Mouse (Mus musculus) liver, adult 2 months (tissue): ENCODE results near the gene Cdc27. TPM values are rescaled to one million over a fixed set of nuclear protein-coding genes. Genes with fewer than 3 reads are reported as not detected.
"Not testable (repeated sequence)": the region's sequence is repeated elsewhere in the genome, so short reads cannot be mapped to it uniquely, and the experiment has no call there.

ENCODE experiments used
- DNase-seq: peaks from one replicate; pipeline ENCODE4 v3.0.0-alpha.2; 2011; ENCODE audit warnings: low read depth, low spot score; ENCODE audit errors: extremely low read depth
- H3K27ac ChIP-seq: fragments of 200-500 bp; replicated peaks from 2 replicates; pipeline ENCODE4 v1.5.1; 2012; ENCODE audit warnings: low read depth, mild to moderate bottlenecking, control low read depth, inconsistent platforms, low read length; ENCODE audit not compliant: insufficient read depth
- H3K27me3 ChIP-seq: fragments of 200-500 bp; 2 replicates; pipeline ENCODE4 v1.6.1; 2012; ENCODE audit warnings: mild to moderate bottlenecking, moderate library complexity, low read length, inconsistent platforms; ENCODE audit not compliant: control insufficient read depth, insufficient read depth
- H3K36me3 ChIP-seq: fragments of 200-500 bp; 2 replicates; pipeline ENCODE4 v1.6.1; 2012; ENCODE audit warnings: low read length, inconsistent platforms; ENCODE audit not compliant: control insufficient read depth, insufficient read depth
- H3K4me1 ChIP-seq: fragments of 200-500 bp; 2 replicates; pipeline ENCODE4 v1.6.1; 2011; ENCODE audit warnings: low read length; ENCODE audit not compliant: control insufficient read depth, insufficient read depth
- H3K4me3 ChIP-seq: fragments of 200-500 bp; 2 replicates; pipeline ENCODE4 v1.5.1; 2011; ENCODE audit warnings: low read depth, mild to moderate bottlenecking, control low read depth, low read length, moderate library complexity; ENCODE audit not compliant: insufficient read depth
- H3K79me2 ChIP-seq: fragments of 200-500 bp; 2 replicates; pipeline ENCODE4 v1.6.1; 2012; ENCODE audit warnings: inconsistent platforms, mild to moderate bottlenecking, low read length, moderate library complexity; ENCODE audit not compliant: control insufficient read depth, insufficient read depth
- H3K9ac ChIP-seq: fragments of 200-500 bp; 2 replicates; pipeline ENCODE4 v1.6.1; 2012; ENCODE audit warnings: low read depth, mild to moderate bottlenecking, control low read depth, inconsistent platforms, low read length
- CTCF ChIP-seq: fragments of 200-500 bp; IDR thresholded peaks from 2 replicates; pipeline ENCODE4 v1.5.1; 2011; ENCODE audit warnings: low read depth, low read length, control low read depth
- POLR2A ChIP-seq: fragments of 200-500 bp; IDR thresholded peaks from 2 replicates; pipeline ENCODE4 v1.6.1; 2011; ENCODE audit warnings: low read length, control low read depth; ENCODE audit not compliant: insufficient read depth; ENCODE audit errors: extremely low read depth
- WGBS: fragments of 180-500 bp; shearing (Covaris S2); methylation state at CpG from one replicate; pipeline ENCODE4 v1.1.7; 2018; 5-methylcytosine and 5-hydroxymethylcytosine counted together
- polyA plus RNA-seq: library from polyadenylated mRNA; depleted of rRNA; stranded (reverse); fragments of >200 nt; gene quantifications from 2 replicates; pipeline ENCODE4 v1.2.3, GENCODE M21; 2012
- total RNA-seq: library from RNA; depleted of rRNA; stranded (reverse); fragments of >200 nt; gene quantifications from 2 replicates; pipeline ENCODE4 v1.2.3, GENCODE M21; 2014

The Cdc27 gene
- total and polyA plus RNA-seq, 2 experiments = 2.6 to 13.3 TPM

DNA sequence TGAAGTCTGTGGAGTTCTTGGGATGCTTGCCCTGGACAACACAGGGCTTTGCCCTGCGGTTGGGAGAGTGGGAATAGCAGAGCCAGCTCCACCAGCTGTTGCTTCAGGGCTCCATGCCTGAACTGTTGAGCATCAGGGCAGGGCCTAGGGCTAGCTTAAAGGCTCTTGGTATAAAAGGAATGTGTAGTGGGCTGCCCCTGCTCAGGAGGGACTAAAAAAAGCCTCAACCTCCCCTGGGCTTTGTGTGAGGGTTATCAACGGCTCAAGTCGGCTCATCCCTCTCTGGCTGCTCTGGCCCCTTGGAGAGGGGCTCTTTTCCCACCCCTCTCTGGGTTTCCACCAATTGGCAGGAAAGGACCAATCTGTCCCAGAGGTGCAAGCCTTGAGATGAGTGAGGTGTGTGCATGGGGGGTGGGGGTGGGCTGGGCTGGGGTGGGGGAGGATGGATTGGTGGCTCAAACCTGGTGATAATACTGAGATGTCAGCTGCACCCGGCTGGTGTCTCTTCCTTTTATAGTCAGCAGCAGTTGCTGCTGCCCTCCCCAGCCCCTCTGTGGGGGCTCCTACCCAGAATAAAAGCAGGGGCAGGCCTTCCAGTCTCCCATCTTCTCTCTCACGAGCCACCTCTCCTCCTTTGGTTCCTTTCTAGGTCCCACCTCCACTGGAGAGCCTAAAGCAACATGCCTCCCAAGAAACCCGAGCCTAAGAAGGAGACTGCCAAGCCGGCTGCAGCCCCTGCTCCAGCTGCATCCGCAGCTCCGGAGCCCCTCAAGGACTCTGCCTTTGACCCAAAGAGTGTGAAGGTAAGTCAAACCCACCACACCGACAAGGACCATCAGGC, 26.6 kb upstream of the Cdc27 start:
- no peaks in the 10 kb centered on the region for H3K27me3 ChIP-seq
- no peak overlapping the region for H3K27ac ChIP-seq
- no peak overlapping the region for H3K9ac ChIP-seq
- TF ChIP-seq POLR2A = no peak
- no peak for TF ChIP-seq CTCF
- WGBS = 80% methylated on average over 10 of the region's 10 CpGs
- H3K4me3 ChIP-seq = no peak overlapping the region
- no peaks in the 10 kb centered on the region for H3K36me3 ChIP-seq
- no peaks in the 10 kb centered on the region for H3K4me1 ChIP-seq
- DNase-seq = no peak
- H3K79me2 ChIP-seq = no peaks in the 10 kb centered on the region

DNA sequence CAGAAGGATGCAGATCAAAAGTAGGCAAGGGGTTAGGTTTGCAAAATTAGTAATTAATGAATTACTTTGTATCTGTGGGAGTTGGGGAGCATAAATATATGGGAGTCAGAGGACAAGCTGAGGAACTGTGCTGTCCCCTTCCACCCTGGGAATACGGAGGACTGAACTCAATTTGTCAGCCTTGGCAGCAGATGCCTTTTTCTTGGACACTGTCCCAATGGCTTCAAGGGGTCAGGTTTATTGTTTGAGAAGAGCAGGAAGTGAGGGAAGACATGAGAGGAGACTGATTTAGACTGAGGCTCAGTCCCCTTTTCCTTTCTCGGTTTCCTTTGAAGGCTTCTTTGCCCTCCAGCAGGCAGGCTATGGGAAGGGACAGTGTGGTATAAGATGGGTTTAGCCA, 22.1 kb upstream of the Cdc27 start:
- H3K4me1 ChIP-seq = no peaks in the 10 kb centered on the region
- H3K27ac ChIP-seq = no peak overlapping the region
- TF ChIP-seq CTCF = no peak
- TF ChIP-seq POLR2A = no peak
- DNase-seq = peak; percentile 28
- no peaks in the 10 kb centered on the region for H3K27me3 ChIP-seq
- H3K36me3 ChIP-seq = no peaks in the 10 kb centered on the region
- WGBS = 33% methylated on average over 2 of the region's 2 CpGs
- no peak overlapping the region for H3K9ac ChIP-seq
- H3K79me2 ChIP-seq = no peaks in the 10 kb centered on the region
- no peak overlapping the region for H3K4me3 ChIP-seq

DNA sequence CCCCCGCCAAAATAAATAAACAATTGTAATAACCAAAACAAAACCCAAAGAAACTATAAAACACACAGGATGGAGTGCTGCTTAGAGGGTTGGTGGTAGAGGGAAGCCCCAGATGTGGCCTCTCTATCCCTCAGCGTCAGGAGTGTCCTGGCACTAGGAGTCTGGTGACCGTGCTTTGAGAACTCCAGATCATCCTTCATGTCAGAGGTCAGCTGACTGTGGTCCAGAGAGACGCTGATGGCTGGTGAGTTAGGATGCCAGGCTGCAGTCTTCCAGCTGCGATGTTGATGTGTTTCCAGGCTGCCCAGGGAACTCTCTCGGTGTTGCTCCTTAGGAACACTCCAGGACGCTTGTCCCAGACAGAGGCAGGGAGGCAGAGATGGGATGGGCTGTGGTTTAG, 21.7 kb upstream of the Cdc27 start:
- H3K36me3 ChIP-seq = no peaks in the 10 kb centered on the region
- H3K79me2 ChIP-seq = no peaks in the 10 kb centered on the region
- no peak for DNase-seq
- 75% methylated on average over 7 of the region's 7 CpGs for WGBS
- no peak overlapping the region for H3K9ac ChIP-seq
- no peaks in the 10 kb centered on the region for H3K4me1 ChIP-seq
- no peak overlapping the region for H3K4me3 ChIP-seq
- H3K27ac ChIP-seq = no peak overlapping the region
- TF ChIP-seq CTCF (no peak), POLR2A (no peak)
- no peaks in the 10 kb centered on the region for H3K27me3 ChIP-seq

DNA sequence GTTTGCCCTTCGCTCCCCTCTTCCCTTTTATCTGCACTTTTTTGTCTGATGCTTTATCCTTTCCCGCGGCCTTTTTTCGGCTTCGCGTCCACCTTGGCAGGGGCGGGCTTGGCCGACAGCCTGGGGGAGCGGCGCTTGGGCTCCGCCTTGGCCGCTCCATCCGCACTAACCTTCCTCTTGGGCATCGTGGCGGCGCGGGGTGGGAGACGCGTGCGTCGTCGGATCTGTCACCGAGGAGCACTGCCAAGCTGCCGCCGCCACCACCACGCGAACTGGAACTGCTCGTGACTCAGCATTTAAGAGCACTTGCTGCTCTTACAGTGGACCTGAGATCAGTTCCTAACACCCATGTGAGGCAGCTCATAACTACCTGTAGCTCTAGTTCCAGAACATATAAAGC, 21.0 kb upstream of the Cdc27 start:
- peak overlapping the region; percentile 18 for H3K9ac ChIP-seq
- 2% methylated on average over 28 of the region's 28 CpGs for WGBS
- not testable (repeated sequence) for H3K27ac ChIP-seq, H3K4me1 ChIP-seq, H3K36me3 ChIP-seq, H3K27me3 ChIP-seq, H3K79me2 ChIP-seq
- peak overlapping the region; percentile 48; the same call in 1 of the 2 replicates for H3K4me3 ChIP-seq
- peak; percentile 35 for DNase-seq

DNA sequence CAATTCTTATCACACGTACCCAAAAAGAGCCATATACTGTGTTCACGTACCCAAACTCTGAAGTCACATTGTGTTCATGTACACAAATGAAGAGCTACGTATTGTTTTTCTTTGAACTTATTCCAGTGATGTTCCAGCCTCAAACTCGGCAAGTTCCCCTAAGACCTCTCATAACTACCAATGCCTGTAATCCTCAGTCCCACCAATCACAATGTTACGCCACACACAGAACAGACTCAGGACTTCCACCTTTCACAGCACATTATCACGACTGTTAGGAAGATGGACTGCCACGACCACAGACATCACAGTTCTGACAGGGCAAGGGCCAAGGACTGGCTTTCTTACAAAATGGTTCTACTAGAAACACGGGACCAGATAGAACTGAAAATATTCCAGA, 20.1 kb upstream of the Cdc27 start:
- not testable (repeated sequence) for H3K27ac ChIP-seq, H3K9ac ChIP-seq, H3K4me1 ChIP-seq, DNase-seq, H3K36me3 ChIP-seq, H3K4me3 ChIP-seq, H3K27me3 ChIP-seq, H3K79me2 ChIP-seq
- 87% methylated on average over 8 of the region's 8 CpGs for WGBS

DNA sequence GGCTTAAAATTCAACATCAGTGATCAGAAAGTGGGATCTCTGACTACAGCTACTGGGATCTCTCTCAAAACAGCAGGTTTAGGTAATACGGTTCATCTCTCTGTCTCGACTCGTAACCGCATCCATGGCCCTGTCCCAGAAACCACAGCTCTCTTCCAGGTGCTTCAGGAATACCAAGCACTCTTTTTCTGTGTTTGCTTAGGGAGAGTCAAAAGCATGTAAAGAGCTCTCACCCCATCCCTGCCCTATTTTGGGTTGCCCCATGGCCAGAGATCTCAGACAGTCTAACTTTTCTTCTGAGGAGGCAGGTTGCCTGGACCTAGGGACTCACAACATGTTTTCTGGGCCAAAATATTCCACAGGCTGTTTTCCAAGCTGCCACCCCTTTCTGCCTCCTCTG, 17.9 kb upstream of the Cdc27 start:
- Histone ChIP-seq H3K9ac (no peak overlapping the region), H3K4me1 (no peaks in the 10 kb centered on the region), H3K27me3 (no peaks in the 10 kb centered on the region), H3K27ac (no peak overlapping the region), H3K4me3 (no peak overlapping the region), H3K36me3 (no peaks in the 10 kb centered on the region), H3K79me2 (no peaks in the 10 kb centered on the region)
- 96% methylated on average over 4 of the region's 4 CpGs for WGBS
- DNase-seq = no peak
- TF ChIP-seq CTCF = no peak
- no peak for TF ChIP-seq POLR2A
